Mouse (Mus musculus) left cerebral cortex, adult 8-10 months (tissue): ENCODE measurements at regions not wholly inside any gene's neighbourhood (a gene's known extent, or its start where the extent isn't known, plus 50 kb on each side); places are given as distances from the start of the nearest gene placed in this dataset.

ENCODE experiments used
- DNase-seq, 2 experiments: peaks; one replicate each; pipeline ENCODE4 v3.0.0; 2022; ENCODE audit warnings: low spot score in 2 of 2

- no peak for DNase-seq
These were observed 63.1 kb upstream of the Cxcl12 start for GRCm38 (mm10) chr6:117105182-117105589.

GRCm38 (mm10) chr6:117110291-117110690, 58.0 kb upstream of the Cxcl12 start:
- DNase-seq: no peak

- DNase-seq: no peak
These were observed 53.5 kb upstream of the Cxcl12 start for GRCm38 (mm10) chr6:117114859-117115258.

- no peak for DNase-seq
These were observed 50.3 kb upstream of the Cxcl12 start for GRCm38 (mm10) chr6:117118081-117118480.
